Mouse (Mus musculus): ENCODE data around the gene Usp46.

- TF ChIP-seq CTCF (IDR thresholded peaks at IDR 0.05 in 2 of 3, conservative IDR thresholded peaks at IDR 0.05 in 1 of 3; ENCODE audit: control insufficient read depth in 1 of 3, insufficient read depth in 1 of 3, low read depth in 2 of 3, low read length in 3 of 3, poor library complexity in 1 of 3, severe bottlenecking in 1 of 3), result no peak
- no peak for TF ChIP-seq ZC3H11A (IDR thresholded peaks at IDR 0.05; ENCODE audit: low read depth, low read length)
- no peak for TF ChIP-seq RCOR1 (IDR thresholded peaks at IDR 0.05; ENCODE audit: low read depth, low read length)
- no peak for TF ChIP-seq CHD1 (IDR thresholded peaks at IDR 0.05; ENCODE audit: low read depth, low read length)
- no peak for TF ChIP-seq TCF12 (IDR thresholded peaks at IDR 0.05; ENCODE audit: low read depth, low read length)
- TF ChIP-seq POLR2A (IDR thresholded peaks at IDR 0.05; ENCODE audit: control insufficient read depth in 1 of 2, insufficient read depth in 1 of 2, low read depth in 1 of 2, low read length in 2 of 2, poor library complexity in 1 of 2), result no peak; a peak in 1 of 4 replicates
- TF ChIP-seq BHLHE40 (IDR thresholded peaks at IDR 0.05; ENCODE audit: borderline replicate concordance, low read depth, low read length), result no peak
- TF ChIP-seq MAFK (IDR thresholded peaks at IDR 0.05; ENCODE audit: borderline replicate concordance, low read depth, low read length), result no peak
- TF ChIP-seq POLR2AphosphoS2 (IDR thresholded peaks at IDR 0.05; ENCODE audit: low read length), result no peak
- TF ChIP-seq POLR2AphosphoS5 (IDR thresholded peaks at IDR 0.05; ENCODE audit: borderline replicate concordance, low read depth, low read length), result no peak
- TF ChIP-seq EP300 (IDR thresholded peaks at IDR 0.05; ENCODE audit: low read depth in 1 of 2, low read length in 2 of 2), result no peak
- TF ChIP-seq GATA1 (IDR thresholded peaks at IDR 0.05; ENCODE audit: low read depth, low read length), result no peak
- no peak for TF ChIP-seq CHD2 (IDR thresholded peaks at IDR 0.05; ENCODE audit: low read length)
- no peak for TF ChIP-seq TBP (IDR thresholded peaks at IDR 0.05; ENCODE audit: low read depth, low read length)
Observed at GRCm38 (mm10) chr5:74097116-74097853, 29.1 kb upstream of the Usp46 start.

Data from MEL (cell line).